Mouse (Mus musculus) spleen, adult 2 months (tissue): ENCODE measurements around the gene 1700001O22Rik.

Experiments used
- CTCF ChIP-seq: fragments of 200-500 bp; IDR thresholded peaks from 2 replicates; pipeline ENCODE4 v1.5.1; 2011; ENCODE audit warnings: mild to moderate bottlenecking, inconsistent platforms; ENCODE audit not compliant: insufficient read depth, insufficient read length, insufficient replicate concordance; ENCODE audit errors: extremely low read depth
- POLR2A ChIP-seq: fragments of 200-500 bp; IDR thresholded peaks from 2 replicates; pipeline ENCODE4 v1.6.1; 2011; ENCODE audit warnings: low read depth, low read length, inconsistent platforms

GRCm38 (mm10) chr2:30758341-30759087 is 44.9 kb downstream of the 1700001O22Rik start:
- TF ChIP-seq CTCF (no peak), POLR2A (no peak)
